Mouse (Mus musculus) gastrocnemius, postnatal 25 days (tissue): ENCODE data around the gene Snapc5. TPM values are rescaled to one million over a fixed set of nuclear protein-coding genes. Genes with fewer than 3 reads are reported as not detected.
A peak's percentile ranks its signal among the peaks of the same experiment; 100 is the strongest.
"Not testable (repeated sequence)": the region's sequence is repeated elsewhere in the genome, so short reads cannot be mapped to it uniquely, and the experiment has no call there.

Source experiments
- DNase-seq: peaks from one replicate; pipeline ENCODE4 v3.0.0; 2022
- total RNA-seq, 2 experiments: library from RNA; stranded (reverse); gene quantifications; 1 replicate in 1 of 2; 2 replicates in 1 of 2; pipeline ENCODE4 v1.2.3; 2021

Gene Snapc5
- total RNA-seq, 2 experiments from 2014 or later: 17.9 to 18.5 TPM

DNA sequence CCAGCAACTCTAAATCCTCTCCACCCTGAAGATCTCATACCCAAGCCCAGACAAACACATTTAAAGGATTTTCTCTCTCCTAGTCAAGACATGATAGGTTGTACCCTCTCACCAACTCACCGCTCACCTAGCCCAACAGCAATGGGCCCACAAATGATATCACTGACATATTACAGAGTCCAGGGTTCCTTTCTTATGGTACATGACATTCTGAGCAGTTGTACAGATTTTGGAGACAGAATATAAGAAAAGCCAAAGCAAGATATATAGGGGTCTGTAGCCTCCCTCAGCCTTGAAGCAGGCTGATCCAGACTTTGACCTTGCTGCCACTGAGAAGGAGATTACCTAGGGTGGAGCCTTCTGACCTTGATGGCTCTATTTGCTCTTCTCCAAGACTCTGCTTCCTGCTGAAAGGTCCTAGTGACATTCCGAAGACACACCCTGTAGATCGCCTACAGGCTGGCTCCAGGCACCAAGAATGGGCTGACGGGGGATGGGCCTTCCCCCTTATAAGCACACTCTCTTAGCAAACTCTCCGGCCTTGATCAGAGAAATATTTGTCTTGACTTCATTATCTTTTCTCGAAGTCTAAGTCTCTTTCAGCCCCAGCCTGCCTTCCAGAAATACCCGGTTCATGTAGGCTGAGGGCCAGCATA, 19.8 kb downstream of the Snapc5 start:
- DNase-seq: not testable (repeated sequence)

DNA sequence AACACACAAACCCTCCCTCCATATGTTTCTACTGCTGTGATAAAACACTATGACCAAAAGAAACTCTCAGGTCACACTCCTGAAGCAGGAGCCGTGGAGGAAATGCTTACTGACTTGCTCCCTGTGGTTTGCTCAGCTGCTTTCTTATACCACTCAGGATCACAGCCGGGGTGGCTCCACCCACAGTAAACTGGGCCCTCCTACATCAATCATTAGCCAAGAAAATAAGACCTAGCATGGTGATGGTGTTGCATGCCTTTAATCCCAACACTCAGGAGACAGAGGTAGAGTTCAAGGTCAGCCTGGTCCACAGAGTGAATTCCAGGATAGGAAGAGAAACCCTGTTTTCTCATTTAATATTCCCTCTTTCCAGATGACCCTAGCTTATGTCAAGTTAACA, 20.8 kb downstream of the Snapc5 start:
- no peak for DNase-seq

DNA sequence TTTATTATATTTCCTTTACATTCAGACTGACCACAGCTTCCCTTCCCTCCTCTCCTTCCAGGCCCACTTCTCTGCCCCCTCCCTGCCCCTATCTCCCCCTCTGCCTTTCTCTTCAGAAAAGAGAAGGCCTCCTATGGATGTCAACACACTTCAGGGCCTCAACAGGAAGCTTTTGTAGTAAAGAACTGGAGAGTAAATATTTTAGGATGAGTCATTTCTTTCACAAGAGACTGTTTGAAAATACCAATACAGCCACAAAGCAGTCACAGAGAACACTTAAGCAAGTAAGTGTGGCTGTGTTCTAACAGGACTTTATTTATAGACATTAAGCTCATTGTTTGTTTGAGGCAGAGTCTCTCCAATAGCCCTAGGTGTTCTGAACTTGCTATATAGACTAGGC, 23.3 kb downstream of the Snapc5 start:
- DNase-seq: no peak

DNA sequence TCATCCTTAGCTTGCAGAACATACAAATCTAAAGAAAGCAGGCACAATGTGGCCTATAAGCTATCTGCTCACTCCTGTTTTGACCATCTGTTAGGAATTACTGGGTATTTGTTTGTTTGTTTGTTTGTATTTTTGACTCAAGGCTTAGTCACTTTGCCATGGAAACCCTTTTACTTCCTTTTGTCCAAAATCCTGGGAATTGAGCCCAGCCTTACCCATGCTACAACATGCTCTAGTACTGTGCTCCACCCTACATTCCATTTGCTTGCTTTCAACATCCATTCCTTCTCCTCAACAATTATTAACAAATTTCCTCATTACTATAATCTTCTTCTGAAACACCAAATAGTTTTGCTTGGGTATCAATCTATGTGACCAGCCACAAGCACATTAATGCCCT, 23.8 kb downstream of the Snapc5 start:
- no peak for DNase-seq

DNA sequence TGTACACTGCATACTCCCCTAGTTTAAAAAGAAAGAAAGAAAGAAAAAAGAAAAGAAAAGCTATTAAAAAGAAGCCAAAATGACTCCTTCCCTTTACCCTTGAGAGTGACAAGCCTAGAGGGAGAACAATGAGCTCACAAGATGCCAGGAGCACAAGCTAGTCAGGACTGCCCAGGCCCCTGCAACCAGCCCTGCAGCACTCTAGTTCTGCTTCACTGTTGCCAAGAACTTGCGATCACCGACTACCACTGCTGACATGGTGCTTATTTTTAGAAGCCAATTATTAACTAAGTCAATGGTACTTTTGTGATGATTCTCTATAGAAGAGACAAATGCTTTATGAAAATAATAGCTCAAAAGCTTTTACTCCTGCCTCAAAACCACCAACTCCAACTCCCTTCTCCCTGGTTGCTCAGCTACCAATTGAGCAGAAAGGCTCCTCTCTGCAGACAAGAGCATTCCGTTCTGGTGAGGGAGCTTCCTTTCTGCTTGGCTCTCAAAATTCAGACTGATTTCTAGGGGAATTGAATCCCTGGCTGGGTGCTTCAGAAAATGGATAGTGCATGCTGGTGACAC, 28.5 kb downstream of the Snapc5 start:
- no peak for DNase-seq

DNA sequence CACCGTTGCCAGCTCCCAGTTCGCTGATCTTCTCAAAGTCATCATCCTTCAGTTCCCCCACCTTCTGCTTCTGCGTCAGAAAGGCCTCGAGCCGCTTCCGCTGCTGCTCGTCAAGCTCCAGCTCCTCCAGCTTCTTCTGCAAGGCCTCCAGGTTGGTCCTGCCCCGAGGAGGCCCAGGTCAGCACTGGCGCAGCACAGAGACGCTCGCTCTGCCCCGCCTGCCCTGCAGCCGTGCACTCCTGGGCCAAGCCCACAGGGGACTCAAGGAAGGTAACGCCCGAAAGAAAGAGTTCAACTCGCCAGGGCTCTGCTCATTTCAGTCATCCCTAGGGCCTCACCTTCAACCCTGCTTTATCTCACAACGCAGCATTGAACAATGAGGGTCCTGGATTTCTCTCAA, 35.4 kb downstream of the Snapc5 start:
- DNase-seq: no peak

DNA sequence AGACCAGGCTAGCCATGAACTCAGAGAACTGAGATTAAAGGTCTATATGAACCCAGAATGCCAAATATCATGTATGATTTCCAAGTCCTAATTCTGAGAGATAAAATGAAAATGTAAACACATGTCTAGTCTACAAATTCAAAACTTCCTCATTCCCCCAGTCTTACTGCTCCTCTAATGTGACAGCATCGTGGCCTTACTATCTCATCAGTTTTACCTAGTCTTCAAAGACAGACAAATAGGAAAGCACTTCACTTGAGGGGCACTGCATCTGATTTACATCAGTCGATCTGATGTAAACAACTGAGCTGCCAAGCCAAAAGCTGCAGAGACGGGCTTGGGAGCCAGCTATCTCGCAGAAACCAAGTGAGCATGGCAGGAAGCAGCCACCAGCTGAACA, 37.0 kb downstream of the Snapc5 start:
- DNase-seq: no peak

DNA sequence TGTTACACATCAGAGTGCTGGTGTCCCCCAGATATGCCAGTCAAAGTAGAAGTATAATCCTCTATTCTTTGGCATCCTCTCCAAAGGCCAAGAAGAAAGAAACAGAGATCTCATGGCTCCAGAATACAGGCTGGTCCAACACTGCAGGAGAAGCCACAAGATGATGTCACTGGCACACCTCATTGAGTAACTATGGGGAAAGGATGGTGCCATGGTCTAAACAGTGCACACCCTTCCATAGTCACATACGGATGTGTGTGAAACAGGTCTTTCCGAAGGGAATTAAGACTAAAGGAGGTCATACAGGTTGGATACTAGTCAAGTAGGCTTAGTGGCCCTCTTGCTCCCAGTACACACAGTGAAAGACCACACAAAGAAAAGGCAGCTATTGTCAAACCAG, 37.6 kb downstream of the Snapc5 start:
- DNase-seq: no peak

DNA sequence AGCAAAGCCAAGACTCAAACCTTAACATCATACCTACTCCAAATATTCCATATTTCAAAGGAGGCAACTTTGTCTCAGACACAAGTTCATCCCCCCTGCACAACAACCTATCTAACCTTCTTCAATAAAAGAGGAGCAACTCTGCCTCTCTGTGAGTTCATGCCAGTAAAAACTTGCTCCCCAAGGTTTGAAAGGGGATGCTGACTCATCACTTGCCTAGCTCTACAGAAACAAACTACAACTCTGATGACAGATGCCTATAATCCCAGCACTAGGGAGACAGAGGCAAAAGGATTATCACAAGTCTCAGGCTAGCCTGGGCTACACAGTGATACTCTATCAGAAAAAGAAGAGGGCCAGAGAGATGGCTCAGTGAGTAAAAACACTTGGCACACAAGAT, 38.8 kb downstream of the Snapc5 start:
- DNase-seq: no peak

DNA sequence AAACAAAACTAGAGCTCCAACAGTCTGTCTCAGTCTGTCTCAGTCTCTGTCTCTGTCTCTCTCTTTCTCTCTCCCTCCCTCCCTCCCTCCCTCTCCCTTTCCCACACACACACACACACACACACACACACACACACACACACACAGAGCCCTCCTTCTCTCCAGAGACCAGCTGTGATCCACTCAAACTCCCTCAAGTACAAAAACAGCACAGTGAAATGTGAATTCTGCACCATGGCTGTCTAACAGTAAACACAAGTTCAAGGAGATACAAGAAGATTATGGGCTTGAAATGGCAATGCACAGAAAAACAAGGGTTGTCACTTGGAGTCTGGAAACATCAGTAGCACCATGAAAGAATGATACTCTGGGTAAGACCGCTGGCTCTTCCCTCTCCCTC, 40.2 kb downstream of the Snapc5 start:
- no peak for DNase-seq

DNA sequence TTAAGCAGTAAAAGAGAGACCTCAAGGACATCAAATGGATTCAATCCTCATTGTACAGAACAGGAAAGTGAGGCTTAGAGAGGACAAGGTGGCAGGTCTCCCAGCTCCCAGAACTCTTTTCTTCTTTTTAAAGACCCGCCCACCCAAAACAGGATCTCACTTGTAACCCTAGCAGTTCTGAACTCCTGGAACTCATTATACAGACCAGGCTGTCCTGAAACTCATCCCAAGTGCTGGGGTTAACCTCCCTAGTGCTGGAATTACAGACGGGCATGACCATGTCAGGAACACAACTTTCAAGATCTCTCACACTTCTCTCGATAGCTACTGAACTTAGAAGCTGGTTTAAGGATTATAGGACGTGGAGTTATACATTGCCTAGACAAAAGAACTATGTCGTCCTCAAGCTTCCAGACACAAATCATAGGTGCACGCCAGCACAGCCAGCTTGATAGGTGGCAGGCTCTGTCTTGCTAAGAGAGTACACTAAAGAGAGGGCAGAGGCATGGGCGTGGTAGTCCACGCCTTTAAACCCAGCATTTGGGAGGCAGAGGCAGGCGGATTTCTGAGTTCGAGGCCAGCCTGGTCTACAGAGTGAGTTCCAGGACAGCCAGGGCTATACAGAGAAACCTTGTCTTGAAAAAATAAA, 40.8 kb downstream of the Snapc5 start:
- no peak for DNase-seq

DNA sequence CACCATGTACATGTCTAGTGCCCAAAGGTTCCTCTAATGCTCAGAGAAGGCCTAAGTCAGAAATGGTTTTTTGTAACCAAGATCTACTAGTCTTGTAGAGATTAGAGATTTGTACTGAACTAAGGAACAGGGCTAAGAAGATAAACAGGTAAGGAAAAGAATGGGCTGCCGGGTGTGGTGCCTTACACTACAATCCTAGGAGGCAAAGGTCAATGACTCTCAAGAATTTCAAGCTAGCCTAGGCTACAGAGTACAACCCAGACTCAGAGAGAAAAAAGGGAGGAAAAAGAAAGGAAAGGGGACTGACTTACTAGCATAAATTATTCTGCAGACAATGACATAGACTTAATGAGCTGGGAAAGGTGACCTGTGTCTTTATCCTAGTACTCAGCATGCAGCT, 41.5 kb downstream of the Snapc5 start:
- no peak for DNase-seq

DNA sequence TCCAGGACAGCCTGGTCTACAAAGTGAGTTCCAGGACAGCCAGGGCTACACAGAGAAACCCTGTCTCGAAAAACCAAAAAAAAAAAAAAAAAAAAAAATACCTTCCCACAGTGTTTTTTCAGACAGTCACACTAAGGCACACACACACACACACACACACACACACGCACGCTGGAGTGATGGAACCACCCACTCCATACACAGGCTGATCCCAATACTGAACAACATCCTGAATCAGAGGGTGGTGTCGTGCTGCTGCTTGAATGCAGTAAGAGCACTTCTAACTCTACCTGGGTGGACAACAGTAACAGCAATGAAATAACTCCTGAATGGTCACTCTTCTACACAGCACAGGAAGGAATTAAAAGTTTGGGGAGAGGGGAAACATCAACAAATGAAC, 42.4 kb downstream of the Snapc5 start:
- DNase-seq: no peak

DNA sequence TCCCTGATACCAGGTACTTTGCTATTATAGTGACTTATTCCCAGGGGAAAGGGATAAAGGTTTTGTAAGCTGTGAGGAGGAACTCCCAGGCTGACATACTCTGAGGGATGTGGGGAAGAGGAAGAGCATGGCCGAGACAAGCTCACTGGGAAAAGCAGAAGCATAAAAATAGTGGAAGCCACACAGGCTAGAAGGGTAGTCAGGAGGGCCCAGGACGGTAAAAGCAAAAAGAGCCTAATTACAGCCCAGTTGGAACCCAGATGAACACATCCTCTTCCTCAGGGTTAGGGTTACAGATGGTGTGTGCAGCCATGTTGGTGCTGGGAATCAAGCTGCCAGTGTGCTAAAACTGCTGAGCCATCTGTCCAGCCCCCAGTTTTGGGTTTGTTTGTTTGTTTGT, 43.0 kb downstream of the Snapc5 start:
- DNase-seq: no peak

DNA sequence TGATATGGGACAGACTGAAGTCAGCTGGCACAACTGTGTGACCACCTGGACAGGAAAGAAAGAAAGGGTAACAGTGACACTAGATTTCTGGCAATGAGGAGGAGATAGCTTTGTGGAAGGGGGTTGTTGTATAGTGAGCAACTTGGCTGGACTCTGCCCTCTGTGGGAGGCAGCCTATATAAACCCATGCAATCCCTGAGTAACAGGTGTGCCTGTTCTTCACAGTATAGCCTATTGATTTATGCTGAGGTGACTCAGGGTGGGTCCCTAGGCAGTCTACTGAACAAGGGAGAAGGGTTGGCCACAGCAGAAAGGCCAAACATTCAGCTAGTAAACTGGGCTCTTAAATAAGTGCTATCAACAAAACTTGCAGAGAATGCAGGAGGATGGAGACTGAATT, 46.7 kb downstream of the Snapc5 start:
- no peak for DNase-seq

DNA sequence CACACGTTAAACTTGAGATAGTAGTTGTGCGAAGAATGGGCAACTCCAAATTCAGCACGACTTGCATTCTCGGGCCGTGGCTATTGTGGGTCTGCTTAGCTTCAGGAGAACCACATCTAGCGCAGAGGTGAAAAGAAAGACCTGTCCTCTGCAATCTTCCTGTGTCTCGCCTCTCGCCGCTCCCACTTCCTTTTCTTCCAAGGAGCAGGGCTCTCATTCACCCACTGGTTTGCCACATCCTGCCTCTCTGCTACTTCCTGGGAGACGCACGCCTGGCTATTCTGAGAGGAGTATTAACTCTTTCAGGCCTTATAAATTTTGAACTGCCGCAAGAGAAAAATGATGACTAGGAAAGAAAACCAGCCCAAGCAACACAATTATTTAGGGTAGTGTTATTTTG, 48.7 kb downstream of the Snapc5 start:
- DNase-seq: no peak

DNA sequence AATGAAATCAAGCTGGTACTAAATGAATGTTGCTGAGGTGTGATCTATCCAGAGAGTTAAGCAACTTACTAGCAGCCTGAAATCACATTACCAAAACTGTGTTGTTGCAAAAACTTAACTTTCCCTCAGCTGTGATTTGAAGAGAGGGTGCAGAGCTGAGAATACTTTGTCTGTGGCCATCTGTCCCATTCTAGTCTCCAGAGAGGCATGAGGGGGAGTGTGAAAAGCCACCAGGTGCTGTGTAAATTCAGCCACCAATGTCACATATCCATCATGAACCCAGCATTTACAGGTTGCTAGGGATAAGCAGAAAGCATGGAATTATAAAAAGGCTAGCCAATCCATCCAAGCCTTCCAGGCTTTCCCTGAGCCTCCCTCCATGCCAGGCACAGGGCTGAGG, 49.9 kb downstream of the Snapc5 start:
- DNase-seq: no peak

DNA sequence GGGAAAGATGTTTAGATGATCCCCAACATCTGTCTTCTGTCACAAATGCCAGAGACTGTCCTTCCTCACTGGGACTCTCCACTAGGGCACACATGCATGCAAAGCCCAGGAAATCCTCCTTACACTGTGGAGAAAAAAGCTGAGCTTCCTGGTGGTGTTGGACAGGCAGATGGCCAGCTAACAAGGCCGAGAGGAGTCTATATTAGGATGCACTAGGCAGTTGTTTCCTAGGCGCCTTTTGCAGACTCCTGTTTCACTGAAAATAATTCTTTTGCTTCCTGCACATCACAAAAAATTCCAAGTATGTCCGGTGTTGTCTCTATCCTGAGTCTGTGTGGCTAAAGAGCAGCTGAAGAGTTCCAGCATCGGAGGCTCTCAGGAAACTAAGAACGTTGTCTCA, 52.1 kb downstream of the Snapc5 start:
- DNase-seq: no peak

DNA sequence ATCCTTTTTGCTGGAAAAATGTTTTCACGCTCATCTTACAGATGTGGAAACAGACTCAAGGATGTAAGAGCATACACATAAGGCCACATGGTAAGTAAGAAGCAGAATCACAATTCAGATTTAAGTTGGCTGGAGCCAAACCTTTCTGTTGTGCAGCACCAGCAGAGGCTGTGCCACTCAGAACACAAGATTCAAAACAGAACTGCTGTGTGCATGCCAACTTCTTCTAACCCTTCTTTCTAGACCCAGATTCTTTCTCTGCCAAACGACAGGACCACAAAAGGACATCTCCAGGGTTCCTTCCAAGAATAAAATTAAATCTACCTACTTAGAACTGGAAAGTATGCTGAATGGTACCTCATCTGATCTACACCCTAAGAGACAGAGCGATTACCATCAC, 52.6 kb downstream of the Snapc5 start:
- no peak for DNase-seq

DNA sequence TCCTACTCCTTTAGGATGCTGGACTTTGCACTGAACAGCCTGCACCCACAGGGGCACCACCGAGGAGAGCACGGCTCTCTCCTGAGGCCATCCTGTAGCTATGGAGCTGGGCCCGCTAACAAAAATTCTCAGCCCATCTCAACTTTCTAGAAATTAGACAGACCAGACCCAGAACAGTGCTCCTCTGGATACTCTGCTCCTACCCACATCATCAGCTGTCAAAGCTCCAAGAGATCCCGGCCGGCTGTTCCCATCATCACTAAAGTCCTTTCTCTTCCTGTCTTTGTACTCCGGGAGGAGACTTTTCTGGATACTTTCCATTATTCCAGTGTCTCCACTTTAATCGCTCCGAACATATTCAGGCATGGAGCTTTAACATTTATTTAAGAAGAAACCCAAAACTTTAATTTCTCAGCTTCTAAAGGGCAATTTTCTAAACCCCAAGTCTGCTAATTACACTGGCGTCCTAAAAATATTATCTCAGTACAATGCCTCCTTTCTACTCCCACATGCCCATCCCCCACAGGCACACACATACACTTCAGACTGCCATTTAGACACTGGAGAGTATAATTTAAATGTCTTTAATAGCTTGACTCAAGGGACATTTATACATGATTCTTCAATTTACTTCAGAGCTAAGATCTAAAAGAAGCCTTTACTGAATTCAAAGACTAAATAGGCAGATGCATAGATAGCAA, 53.3 kb downstream of the Snapc5 start:
- peak; percentile 19 for DNase-seq
